Mouse (Mus musculus): Measurements from ENCODE around the gene Atp13a2.

Gene Atp13a2

GRCm38 (mm10) chr4:141033606-141034549, 47.2 kb downstream of the Atp13a2 start:
- ChIA-PET POLR2A (interaction anchor here in 3 of 4 experiments (0.5 to 8.7 kb wide), 11 partner anchors 9 to 389 kb away, joined by 3 to 72 read pairs (median 3); no protein-coding TSS in a partner anchor), CTCF (interaction anchor here (0.8 to 2.3 kb wide), 8 partner anchors 9 to 71 kb away, joined by 3 to 8 read pairs (median 3); no protein-coding TSS in a partner anchor)

DNA sequence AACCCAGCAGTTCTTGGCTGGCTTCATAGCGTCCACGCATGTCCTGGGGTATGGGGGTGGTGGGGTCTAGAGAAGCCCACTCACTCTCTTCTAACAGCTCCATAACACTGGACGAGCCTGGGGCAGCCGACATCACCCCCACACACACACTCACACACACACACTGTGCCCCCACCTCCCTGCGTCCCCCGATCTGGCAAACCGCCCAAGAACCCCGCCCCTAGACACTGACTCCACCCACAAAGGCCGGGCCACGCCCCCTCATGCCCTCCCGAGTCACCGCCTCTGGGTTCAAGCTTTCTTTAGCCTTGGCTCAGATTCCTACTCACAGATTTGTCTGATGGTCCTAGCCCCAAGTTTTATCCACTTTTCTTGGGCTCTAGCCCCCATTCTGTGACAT, 54.4 kb downstream of the Atp13a2 start:
- ChIA-PET POLR2A (interaction anchor here (0.6 to 2.3 kb wide), 29 partner anchors 9 to 1951 kb away, joined by 3 to 11 read pairs (median 3); partner anchors contain the start of gene Necap2 (in 3 of the 4)), CTCF (interaction anchor here (0.6 to 2.5 kb wide), 47 partner anchors 10 to 346 kb away, joined by 3 to 21 read pairs (median 4); partner anchors contain the start of genes Necap2 (in 2 of the 4), Atp13a2 (in 1 of the 4), Crocc (in 1 of the 4) and Padi1 (in 1 of the 4))

DNA sequence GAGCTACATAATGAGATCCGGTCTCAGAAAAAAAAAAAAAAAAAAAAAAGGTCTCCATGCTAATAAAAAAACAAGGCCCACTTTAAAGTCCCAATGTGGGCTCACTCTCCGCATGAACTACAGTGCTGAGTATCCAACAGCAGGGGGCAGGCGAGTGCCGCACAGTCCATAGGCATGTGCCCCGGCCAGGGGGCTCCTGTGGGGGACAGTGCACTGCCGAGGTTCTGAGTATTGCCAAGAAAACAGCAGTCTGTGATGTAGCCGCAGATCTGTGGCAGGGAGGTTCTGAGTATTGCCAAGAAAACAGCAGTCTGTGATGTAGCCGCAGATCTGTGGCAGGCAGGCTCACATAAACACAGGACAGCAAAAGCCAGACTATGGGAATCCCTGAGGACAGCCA, 58.1 kb downstream of the Atp13a2 start:
- ChIA-PET CTCF (interaction anchor here (0.6 to 7.4 kb wide), 19 partner anchors 9 to 1178 kb away, joined by 3 to 36 read pairs (median 5); partner anchors contain the start of gene Crocc (in 1 of the 4)), POLR2A (interaction anchor here in 3 of 4 experiments (0.6 to 1.5 kb wide), 10 partner anchors 10 to 344 kb away, joined by 3 to 9 read pairs (median 4); partner anchors contain the start of gene Necap2 (in 1 of the 3))

DNA sequence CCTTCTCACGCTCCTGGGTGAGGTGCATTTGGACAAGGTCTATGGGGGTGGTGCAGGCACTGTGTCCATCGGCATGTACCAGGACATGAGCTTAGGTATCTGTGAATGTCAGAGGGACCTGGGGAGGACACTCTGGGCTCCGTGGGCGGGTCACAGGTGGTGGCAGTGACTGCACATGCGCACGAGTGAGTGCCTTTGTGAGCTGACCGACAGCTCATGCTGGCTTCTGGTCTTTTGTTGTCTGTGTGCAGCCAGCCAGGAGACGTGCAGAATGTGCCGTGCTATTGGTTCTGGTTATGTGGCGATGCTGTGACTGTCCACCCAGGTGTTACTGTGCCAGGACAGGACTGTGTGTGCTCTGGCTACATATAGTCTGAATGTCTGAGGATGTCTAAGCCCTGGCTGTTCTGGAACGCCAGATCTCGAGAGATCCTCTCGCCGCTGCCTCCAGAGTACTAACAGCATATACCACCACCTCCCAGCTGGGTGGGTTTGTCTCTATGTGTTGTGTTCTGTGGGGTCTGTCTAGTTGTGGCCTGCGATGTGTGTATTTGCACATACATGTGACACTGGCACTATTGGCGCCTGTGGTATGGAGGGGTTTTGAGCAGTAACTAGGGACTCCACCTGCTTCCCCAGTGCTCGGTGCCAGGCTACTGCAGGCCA, 62.3 kb downstream of the Atp13a2 start:
- CTCF ChIA-PET = interaction anchor here in 2 of 4 experiments (2.0 to 7.4 kb wide), 3 partner anchors 8 to 21 kb away, joined by 5 to 36 read pairs (median 9); no protein-coding TSS in a partner anchor

GRCm38 (mm10) chr4:141049476-141049835, 62.8 kb downstream of the Atp13a2 start:
- ChIA-PET POLR2A (interaction anchor here in 1 of 4 experiments (1.0 kb wide), 2 partner anchors 15 to 19 kb away, joined by 3 to 4 read pairs; no protein-coding TSS in a partner anchor), CTCF (interaction anchor here in 1 of 4 experiments (1.6 to 7.4 kb wide), 3 partner anchors 11 to 20 kb away, joined by 3 to 36 read pairs (median 9); partner anchors contain the start of gene Crocc)

More for the DNA sequence above, 62.3 kb downstream of the Atp13a2 start:
- POLR2A ChIA-PET = interaction anchor here in 1 of 4 experiments (0.8 to 1.0 kb wide), 3 partner anchors 14 to 38 kb away, joined by 3 to 4 read pairs (median 3); no protein-coding TSS in a partner anchor

DNA sequence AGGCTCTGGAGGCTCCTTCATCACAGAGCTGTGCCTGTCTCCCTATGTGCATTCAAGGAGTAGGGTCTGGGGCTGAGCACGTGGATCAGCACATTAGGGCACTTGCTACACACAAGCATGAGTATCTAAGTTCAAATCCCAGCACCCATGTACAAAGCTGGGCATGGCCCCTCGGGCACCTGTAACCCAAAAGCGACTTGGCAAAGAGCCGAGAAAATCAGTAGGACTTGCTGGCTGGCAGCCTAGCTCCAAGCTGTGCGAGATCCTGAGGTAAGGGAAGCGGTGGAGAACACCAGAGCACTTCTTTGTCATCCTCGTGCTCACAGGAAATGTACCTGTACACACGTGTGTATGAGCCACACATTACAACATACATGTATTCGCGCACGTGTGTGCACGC, 65.8 kb downstream of the Atp13a2 start:
- ChIA-PET CTCF (interaction anchor here in 2 of 4 experiments (0.8 to 1.6 kb wide), 5 partner anchors 9 to 308 kb away, joined by 3 to 5 read pairs (median 5); partner anchors contain the start of gene Necap2 (in 1 of the 2)), POLR2A (interaction anchor here in 2 of 4 experiments (1.0 to 2.1 kb wide), 6 partner anchors 9 to 31 kb away, joined by 3 to 8 read pairs (median 5); partner anchors contain the start of gene Necap2 (in 1 of the 2))

DNA sequence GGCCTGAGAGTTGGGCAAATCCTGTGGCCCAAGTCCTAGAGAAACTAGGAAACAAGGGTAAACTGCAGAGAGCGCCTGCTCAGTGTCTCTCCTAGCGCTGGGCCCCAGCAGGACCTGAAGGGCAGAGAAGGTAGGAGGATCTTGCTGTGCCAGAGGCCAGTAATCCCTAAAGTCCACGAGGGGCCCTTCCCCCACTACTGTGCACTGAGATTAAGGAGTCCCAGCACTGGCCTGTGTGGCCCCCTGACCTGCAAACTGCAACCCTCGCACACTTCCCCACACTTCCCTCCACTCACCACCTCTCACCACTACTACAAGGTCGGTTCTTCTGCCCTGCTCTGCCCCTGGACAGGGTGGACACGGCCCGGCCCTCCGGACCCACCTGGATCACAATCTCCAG, 66.5 kb downstream of the Atp13a2 start:
- ChIA-PET CTCF (interaction anchor here in 2 of 4 experiments (1.3 to 2.9 kb wide), 7 partner anchors 8 to 68 kb away, joined by 3 to 16 read pairs (median 5); no protein-coding TSS in a partner anchor), POLR2A (interaction anchor here in 2 of 4 experiments (0.6 to 2.9 kb wide), 9 partner anchors 10 to 564 kb away, joined by 3 to 11 read pairs (median 4); partner anchors contain the start of genes Necap2 (in 1 of the 2) and Szrd1 (in 1 of the 2))

DNA sequence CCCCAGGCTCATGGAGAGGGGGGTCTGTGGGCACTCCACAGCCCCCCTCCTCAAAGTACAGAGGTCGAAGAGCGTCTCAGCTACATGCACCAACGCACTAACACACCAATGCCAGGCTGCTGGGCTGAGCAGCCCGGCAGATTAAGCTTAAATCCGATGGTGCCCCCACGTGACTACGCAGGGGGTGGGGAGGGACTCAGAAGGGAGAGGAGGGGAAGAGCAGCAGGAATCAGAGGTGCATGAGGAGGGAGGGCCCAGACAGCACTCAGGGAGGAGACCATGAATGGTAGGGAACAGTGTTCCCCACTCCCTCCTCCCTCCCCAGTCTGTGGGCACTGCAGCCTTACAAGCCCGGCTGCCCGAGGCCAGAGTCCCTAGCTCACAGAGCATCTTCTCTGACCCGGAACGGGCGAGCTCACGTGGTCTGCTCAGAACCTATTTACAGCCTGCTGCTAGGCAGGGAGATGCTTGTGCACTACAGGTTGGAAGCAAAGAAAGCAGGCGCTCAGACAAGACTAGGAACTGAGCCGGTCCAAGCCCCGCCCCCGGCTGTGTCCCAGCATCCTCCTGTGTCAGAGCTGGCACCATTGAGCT, 67.0 kb downstream of the Atp13a2 start:
- CTCF ChIA-PET = interaction anchor here in 3 of 4 experiments (0.8 to 2.9 kb wide), 17 partner anchors 8 to 110 kb away, joined by 3 to 16 read pairs (median 4); partner anchors contain the start of genes Necap2 (in 1 of the 3) and Szrd1 (in 1 of the 3)
- POLR2A ChIA-PET = interaction anchor here in 3 of 4 experiments (0.5 to 2.9 kb wide), 19 partner anchors 9 to 1094 kb away, joined by 3 to 11 read pairs (median 3); partner anchors contain the start of genes Necap2 (in 2 of the 3) and Szrd1 (in 1 of the 3)

Data from embryonic stem cell, embryonic (primary cell).